Mouse (Mus musculus) heart, embryonic 16.5 days (tissue): ENCODE results near the gene Mapk1ip1l. TPM values are rescaled to one million over a fixed set of nuclear protein-coding genes. Genes with fewer than 3 reads are reported as not detected.

Experiments
- ATAC-seq: fragments of 200-750 bp; cut with Nextera tagmentation; replicated peaks from 2 replicates; pipeline ENCODE4 v1.8.0; 2017; ENCODE audit warnings: moderate number of reproducible peaks; ENCODE audit not compliant: insufficient read depth, low FRiP score; ENCODE audit errors: extremely low read depth
- H3K27ac ChIP-seq: fragments of 300-500 bp; sonication (generic); 2 replicates; pipeline ENCODE4 v1.5.1; 2014; ENCODE audit warnings: mild to moderate bottlenecking, low read length, control low read depth, moderate library complexity
- H3K27me3 ChIP-seq: fragments of 300-500 bp; sonication (generic); 2 replicates; pipeline ENCODE4 v1.6.1; 2014; ENCODE audit warnings: low read length, mixed read lengths; ENCODE audit not compliant: control insufficient read depth, insufficient read depth
- H3K36me3 ChIP-seq: fragments of 300-500 bp; sonication (generic); 2 replicates; pipeline ENCODE4 v1.6.1; 2014; ENCODE audit not compliant: control insufficient read depth, insufficient read depth
- H3K4me1 ChIP-seq: fragments of 300-500 bp; sonication (generic); 2 replicates; pipeline ENCODE4 v1.6.1; 2014; ENCODE audit warnings: low read length, mixed read lengths; ENCODE audit not compliant: control insufficient read depth, insufficient read depth
- H3K4me2 ChIP-seq: fragments of 300-500 bp; sonication (generic); 2 replicates; pipeline ENCODE4 v1.6.1; 2014; ENCODE audit warnings: low read depth, mild to moderate bottlenecking, control low read depth, low read length
- H3K4me3 ChIP-seq: fragments of 300-500 bp; sonication (generic); 2 replicates; pipeline ENCODE4 v1.5.1; 2014; ENCODE audit warnings: mild to moderate bottlenecking, control low read depth, low read length
- H3K9ac ChIP-seq: fragments of 300-500 bp; sonication (generic); 2 replicates; pipeline ENCODE4 v1.6.1; 2014; ENCODE audit warnings: low read length, control low read depth
- H3K9me3 ChIP-seq: fragments of 300-500 bp; sonication (generic); replicated peaks from 2 replicates; pipeline ENCODE4 v1.6.1; 2016; ENCODE audit warnings: low read length; ENCODE audit not compliant: control insufficient read depth
- WGBS: fragments of 180-500 bp; shearing (Covaris S2); extraction: QIAGEN DNeasy Blood & Tissue Kit; methylation state at CpG from one replicate; pipeline ENCODE4 v1.1.7; 2014; 5-methylcytosine and 5-hydroxymethylcytosine counted together
- polyA plus RNA-seq: library from polyadenylated mRNA; unstranded; fragments of >200 nt; fragmentation: Nextera tagmentation; extraction: Ambion mirVana; gene quantifications from 2 replicates; pipeline ENCODE4 v1.2.1, GENCODE M21; 2015

Mapk1ip1l gene
- polyA plus RNA-seq, 1 experiment from 2014 or later: 40.7 TPM

DNA sequence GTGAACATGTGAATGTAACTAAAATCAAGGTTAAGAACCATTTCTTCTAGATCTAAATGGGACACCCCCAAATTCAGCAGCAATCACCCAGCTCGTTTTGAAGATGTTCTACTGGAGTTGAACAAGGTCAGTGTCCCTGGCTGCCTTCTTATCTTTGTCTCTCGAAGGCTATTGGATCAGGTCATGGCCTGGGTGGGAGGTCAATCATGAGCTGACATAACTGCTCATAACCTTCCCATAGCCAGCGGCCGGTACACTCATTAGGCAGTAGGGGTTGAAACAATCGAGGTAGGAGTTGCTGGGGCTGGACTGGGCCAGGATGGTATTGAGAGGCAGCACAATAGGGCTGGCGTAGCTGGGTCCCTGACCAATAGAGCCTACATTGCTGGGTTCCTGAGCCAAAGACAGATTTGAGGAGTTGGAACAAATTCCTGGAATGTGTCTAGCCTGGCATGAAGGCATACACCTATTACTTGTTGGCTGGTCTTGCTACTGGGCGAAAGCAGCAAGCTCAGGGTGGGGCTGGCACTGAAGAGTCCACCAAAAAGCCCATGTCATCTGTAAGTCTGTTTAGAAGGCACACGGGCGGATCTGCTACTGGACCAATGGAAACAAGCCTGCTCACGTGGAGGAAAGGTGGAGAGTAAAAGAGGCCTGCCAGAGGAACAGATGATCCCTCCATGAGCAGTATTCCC is 42.3 kb downstream of the Mapk1ip1l start:
- H3K27me3 ChIP-seq: no peaks in the 10 kb centered on the region
- WGBS: 77% methylated on average over 10 of the region's 10 CpGs
- H3K4me3 ChIP-seq: no peak overlapping the region
- no peak overlapping the region for H3K9ac ChIP-seq
- no peaks in the 10 kb centered on the region for H3K36me3 ChIP-seq
- no peak for ATAC-seq
- H3K27ac ChIP-seq: no peak overlapping the region
- H3K4me1 ChIP-seq: no peaks in the 10 kb centered on the region
- H3K9me3 ChIP-seq: no peaks in the 10 kb centered on the region
- no peak overlapping the region for H3K4me2 ChIP-seq

DNA sequence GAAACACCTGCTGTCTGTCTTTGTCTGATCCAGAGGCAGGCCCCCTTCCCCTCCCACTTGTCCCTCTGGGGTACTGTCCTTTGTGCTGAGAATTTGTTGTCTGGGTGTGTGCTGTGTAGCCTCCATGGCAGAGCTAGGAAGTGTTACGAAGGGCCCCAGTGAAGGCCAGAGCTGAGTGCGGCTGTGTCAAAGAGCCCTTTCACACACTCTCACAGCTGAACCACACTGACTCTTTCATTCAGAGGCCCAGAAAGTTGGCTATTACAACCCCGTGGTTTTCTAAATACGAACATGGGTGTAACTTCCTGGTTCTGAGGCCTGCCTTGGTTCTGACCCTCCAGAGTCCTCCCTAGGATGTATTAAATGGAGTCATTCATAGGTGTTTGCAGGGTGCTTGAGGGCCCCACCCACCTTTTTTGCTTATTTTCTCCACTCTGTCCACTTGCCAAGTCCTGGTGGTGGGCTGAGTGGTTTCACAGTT is 43.8 kb downstream of the Mapk1ip1l start:
- no peak overlapping the region for H3K4me3 ChIP-seq
- 70% methylated on average over 4 of the region's 4 CpGs for WGBS
- no peaks in the 10 kb centered on the region for H3K27me3 ChIP-seq
- no peaks in the 10 kb centered on the region for H3K4me1 ChIP-seq
- H3K4me2 ChIP-seq: no peak overlapping the region
- no peaks in the 10 kb centered on the region for H3K36me3 ChIP-seq
- H3K9ac ChIP-seq: no peak overlapping the region
- H3K9me3 ChIP-seq: no peaks in the 10 kb centered on the region
- ATAC-seq: no peak
- H3K27ac ChIP-seq: no peak overlapping the region

DNA sequence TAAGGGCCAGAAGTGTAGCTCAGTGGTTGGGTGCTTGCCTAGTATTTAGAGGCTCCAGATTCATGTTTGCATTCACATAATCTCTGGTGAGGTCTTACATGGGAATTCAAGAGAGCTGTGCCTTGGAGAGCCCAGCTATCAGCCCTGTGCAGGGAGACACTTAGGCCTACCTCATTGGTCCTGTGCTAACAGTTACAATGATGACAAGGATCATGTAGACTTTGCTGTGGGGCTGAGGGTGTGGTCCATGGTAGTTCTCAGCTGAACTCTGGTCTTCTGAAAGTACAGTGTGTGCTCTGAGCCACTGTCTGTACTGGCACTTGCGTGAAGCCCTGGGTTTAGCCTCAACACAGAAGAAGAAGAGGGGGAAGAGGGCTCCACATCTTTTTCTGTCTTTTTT is 48.6 kb downstream of the Mapk1ip1l start:
- H3K9ac ChIP-seq: no peak overlapping the region
- no peaks in the 10 kb centered on the region for H3K4me1 ChIP-seq
- 93% methylated on average over 1 of the region's 1 CpGs for WGBS
- no peak overlapping the region for H3K4me2 ChIP-seq
- H3K36me3 ChIP-seq: no peaks in the 10 kb centered on the region
- H3K27ac ChIP-seq: no peak overlapping the region
- H3K9me3 ChIP-seq: no peaks in the 10 kb centered on the region
- no peaks in the 10 kb centered on the region for H3K27me3 ChIP-seq
- no peak for ATAC-seq
- H3K4me3 ChIP-seq: no peak overlapping the region

DNA sequence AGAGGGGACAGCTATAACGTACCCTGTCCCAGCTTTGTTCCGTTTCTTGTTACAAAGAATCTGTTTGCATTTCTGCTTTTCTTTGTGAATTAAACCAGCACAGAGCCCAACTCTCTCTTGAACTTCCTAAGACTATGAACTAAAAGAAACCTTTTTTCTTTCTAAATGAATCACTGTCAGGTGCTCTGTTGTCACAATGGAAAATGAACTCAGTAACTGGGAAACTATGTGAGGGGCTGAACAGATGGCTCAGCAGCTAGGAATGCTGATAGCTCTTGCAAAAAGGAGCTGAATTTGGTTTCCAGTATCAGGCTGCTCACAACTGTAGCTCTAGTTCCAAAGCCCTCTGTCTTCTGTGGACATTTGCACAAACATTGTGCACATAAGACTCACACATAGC is 52.9 kb downstream of the Mapk1ip1l start:
- Histone ChIP-seq H3K36me3 (no peaks in the 10 kb centered on the region), H3K9ac (no peak overlapping the region), H3K27me3 (no peaks in the 10 kb centered on the region), H3K4me1 (no peaks in the 10 kb centered on the region), H3K4me3 (no peak overlapping the region), H3K4me2 (no peak overlapping the region), H3K27ac (no peak overlapping the region), H3K9me3 (no peaks in the 10 kb centered on the region)
- WGBS: 77% methylated on average over 2 of the region's 2 CpGs
- no peak for ATAC-seq

DNA sequence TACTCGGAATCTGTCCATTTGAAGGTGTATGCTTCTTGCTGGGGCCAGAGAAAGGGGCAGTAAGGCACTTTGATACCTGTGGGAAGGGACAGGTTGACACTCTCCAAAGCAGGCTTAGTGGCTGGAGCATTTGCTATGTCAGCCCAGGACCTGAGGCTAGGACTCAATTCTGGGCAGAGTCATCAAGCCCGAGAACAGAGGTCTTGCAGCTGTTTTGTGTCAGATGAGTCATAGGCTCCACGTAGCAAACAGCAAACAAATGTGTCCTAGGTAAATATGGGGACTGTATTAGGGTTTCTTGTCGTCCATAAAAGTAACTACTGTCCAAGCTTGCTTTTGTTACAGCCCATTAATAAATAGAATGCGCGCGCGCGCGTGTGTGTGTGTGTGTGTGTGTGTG is 54.2 kb downstream of the Mapk1ip1l start:
- no peak overlapping the region for H3K27ac ChIP-seq
- H3K4me2 ChIP-seq: no peak overlapping the region
- no peak overlapping the region for H3K4me3 ChIP-seq
- H3K4me1 ChIP-seq: no peaks in the 10 kb centered on the region
- no peaks in the 10 kb centered on the region for H3K27me3 ChIP-seq
- no peak overlapping the region for H3K9ac ChIP-seq
- ATAC-seq: no peak
- 88% methylated on average over 10 of the region's 10 CpGs for WGBS
- H3K36me3 ChIP-seq: no peaks in the 10 kb centered on the region
- no peaks in the 10 kb centered on the region for H3K9me3 ChIP-seq

DNA sequence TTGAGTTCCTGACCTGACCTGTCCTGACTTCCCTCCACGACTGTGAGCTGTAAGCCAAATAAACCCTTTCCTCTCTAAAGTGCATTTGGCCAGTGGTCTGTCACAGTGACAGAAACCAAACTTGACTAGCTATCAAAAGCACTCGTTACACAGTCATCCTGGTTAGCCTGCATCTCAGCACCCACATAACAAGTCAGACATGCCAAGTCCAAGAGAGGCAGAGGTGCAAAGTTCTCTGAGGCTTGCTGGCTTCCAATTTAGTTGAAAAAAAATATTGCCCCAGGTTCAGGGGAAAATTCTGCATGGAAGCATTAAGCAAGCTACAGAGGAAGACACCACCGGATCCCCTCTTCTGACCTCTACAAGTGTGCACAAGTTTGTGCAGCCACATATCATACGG is 55.2 kb downstream of the Mapk1ip1l start:
- Histone ChIP-seq H3K9ac (no peak overlapping the region), H3K27me3 (no peaks in the 10 kb centered on the region), H3K36me3 (no peaks in the 10 kb centered on the region), H3K27ac (no peak overlapping the region), H3K4me3 (no peak overlapping the region), H3K4me1 (no peaks in the 10 kb centered on the region), H3K9me3 (no peaks in the 10 kb centered on the region), H3K4me2 (no peak overlapping the region)
- 69% methylated on average over 4 of the region's 4 CpGs for WGBS
- ATAC-seq: no peak

DNA sequence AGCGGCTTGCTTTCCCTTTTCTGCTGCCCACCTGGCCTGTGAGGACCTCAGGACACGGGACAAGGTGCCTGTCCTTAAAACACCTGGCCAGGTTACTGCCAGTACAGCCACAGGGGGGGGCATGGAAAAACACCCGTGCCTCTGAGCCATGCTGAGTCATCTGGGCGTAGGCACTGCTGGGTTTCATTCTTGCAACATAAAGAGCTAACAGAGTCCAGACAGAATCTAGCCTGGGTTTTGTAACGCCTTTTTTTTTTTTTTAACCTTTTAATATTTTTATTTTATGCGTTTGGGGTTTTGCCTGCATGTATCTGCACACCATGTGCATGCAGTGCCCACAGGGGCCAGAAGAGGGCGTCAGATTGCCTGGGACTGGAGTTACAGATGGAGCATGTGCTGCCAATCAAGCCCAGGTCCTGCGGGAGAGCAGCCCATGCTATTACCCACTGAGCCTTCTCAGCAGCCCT is 56.1 kb downstream of the Mapk1ip1l start:
- Histone ChIP-seq H3K9ac (no peak overlapping the region), H3K27ac (no peak overlapping the region)
- WGBS: 62% methylated on average over 8 of the region's 8 CpGs

DNA sequence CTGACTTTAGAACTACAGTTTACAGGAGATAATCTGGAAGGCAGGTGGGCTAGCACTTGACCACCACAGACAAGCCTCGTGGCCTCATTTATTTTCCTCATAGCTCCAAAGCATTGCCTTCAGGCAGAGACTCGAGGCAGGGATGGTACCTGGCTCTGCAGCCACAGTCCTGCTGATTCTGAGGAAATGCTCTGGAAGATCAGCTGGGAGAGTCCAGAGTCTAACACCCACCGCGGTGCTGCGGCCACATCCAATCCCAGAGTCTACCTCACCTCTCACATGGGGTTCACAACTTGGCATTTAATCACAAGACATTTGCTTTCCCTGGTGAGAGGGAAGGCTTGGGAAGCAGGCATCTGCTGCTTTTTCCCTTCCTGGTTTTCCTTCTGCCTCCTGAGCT is 56.9 kb downstream of the Mapk1ip1l start:
- no peaks in the 10 kb centered on the region for H3K36me3 ChIP-seq
- H3K27me3 ChIP-seq: no peaks in the 10 kb centered on the region
- no peaks in the 10 kb centered on the region for H3K9me3 ChIP-seq
- H3K4me2 ChIP-seq: no peak overlapping the region
- no peak for ATAC-seq
- 58% methylated on average over 5 of the region's 5 CpGs for WGBS
- no peak overlapping the region for H3K27ac ChIP-seq
- no peaks in the 10 kb centered on the region for H3K4me1 ChIP-seq
- H3K4me3 ChIP-seq: no peak overlapping the region
- H3K9ac ChIP-seq: no peak overlapping the region

More for the DNA sequence above, 56.1 kb downstream of the Mapk1ip1l start:
- Histone ChIP-seq H3K27me3 (no peaks in the 10 kb centered on the region), H3K36me3 (no peaks in the 10 kb centered on the region), H3K4me3 (no peak overlapping the region), H3K9me3 (no peaks in the 10 kb centered on the region), H3K4me2 (no peak overlapping the region), H3K4me1 (no peaks in the 10 kb centered on the region)
- ATAC-seq: no peak

DNA sequence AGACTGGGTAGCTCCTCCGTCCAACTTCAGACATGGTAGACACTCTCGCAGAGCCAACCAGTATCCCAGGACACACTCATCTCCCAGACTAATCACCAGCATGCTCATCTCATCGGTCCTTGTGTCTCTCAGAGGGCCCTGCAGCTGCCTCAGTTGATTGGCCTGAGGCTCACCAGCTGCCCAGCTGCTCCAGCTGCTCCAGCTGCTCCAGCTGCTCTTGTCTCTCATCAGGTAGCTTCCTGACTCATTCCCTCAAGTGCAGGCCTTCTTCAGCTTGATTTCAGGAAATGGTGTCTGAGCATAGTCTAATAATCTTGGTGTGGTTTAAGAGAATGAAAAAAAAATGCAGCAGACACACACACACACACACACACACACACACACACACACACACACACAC is 58.6 kb downstream of the Mapk1ip1l start:
- Histone ChIP-seq H3K4me3 (no peak overlapping the region), H3K27ac (no peak overlapping the region), H3K9me3 (no peaks in the 10 kb centered on the region), H3K36me3 (no peaks in the 10 kb centered on the region), H3K27me3 (no peaks in the 10 kb centered on the region), H3K4me1 (no peaks in the 10 kb centered on the region), H3K9ac (no peak overlapping the region), H3K4me2 (no peak overlapping the region)
- WGBS: 78% methylated on average over 3 of the region's 3 CpGs
- ATAC-seq: no peak
